Mouse (Mus musculus) frontal cortex, postnatal 36 days (tissue): ENCODE results near the gene Rgs7.

Experiments used
- DNase-seq, 2 experiments: peaks; one replicate each; pipeline ENCODE4 v3.0.0; 2022; ENCODE audit warnings: low spot score in 2 of 2

The Rgs7 gene

GRCm38 (mm10) chr1:175178733-175179132 is 313.6 kb downstream of the Rgs7 start:
- DNase-seq: no peak

DNA sequence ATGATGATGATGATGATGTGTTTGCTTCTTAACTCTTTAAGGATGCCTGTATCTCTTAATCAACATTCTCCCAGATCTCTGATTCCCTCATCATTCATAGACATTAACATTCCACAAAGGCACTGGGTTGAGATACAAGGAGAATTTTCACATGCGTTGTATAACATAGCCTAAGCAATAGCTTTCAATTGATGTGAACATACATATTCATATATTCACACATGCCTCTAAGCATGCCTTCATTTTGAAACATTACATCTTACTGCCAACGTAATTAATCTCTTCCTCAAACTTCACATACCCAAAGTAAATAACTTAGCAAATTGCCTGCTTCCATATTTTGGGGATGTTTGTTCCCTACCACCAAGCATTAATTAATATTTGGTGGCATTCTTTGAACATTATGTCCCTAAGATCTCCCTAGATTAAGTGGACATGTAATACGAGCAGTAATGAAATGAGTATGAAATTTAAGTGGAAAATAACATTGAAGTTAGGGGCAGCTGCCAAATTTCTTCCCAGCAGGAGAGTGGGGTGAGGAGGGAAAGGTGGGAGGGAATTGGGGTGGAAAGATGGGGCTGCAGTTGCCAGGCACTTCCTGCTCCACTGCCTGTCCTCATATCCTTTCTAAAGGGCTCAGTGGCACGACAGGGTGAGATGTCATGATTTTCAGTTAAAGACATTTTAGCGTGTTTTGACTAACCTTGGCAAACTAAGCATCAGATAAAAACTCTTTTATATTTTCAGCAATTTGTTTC is 317.2 kb downstream of the Rgs7 start:
- no peak for DNase-seq

DNA sequence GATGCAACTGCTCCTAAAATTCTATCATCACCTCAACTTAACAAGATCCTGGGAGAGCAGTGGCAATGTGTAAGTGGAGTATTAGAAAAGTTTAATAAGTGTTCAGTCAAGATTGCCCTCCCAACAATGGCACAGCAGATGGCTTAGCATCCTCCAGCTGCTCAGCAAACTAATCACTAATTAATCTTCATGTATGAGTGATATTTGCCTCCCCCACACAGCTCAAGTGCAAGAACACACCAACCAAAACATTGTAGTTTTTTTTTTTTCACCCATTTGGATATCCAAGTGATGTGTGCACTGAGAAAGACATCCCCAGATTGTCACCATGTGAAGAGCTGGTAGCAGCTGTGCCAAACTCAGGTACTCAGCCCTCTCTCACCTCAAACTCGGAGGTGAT is 336.8 kb downstream of the Rgs7 start:
- DNase-seq: no peak

DNA sequence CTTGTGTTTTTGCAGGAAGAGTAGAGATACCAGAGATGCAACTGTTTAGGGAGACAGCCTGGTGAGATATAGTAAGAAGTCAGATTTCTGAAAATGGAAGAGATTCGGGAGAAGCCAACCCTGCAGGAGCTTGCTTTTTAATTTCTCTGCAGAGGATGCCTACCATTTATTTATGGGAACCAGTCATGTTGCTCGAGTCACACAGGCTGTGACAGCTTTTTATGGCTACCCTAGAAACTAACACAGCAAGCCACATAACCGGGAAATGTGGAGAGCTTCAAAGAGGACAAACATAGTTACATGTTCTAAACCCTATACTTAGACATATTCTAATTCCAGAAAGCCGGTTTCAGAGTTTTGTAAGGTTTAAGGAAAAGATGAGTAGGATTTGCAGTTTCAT is 349.2 kb downstream of the Rgs7 start:
- peak; percentile 22 to 63 for DNase-seq

- DNase-seq: peak in 1 of 2 experiments; percentile 73
Observed at GRCm38 (mm10) chr1:175128525-175128924, 363.8 kb downstream of the Rgs7 start.

- no peak for DNase-seq
Observed at GRCm38 (mm10) chr1:175124416-175124815, 367.9 kb downstream of the Rgs7 start.

- no peak for DNase-seq
Observed at GRCm38 (mm10) chr1:175118904-175119555, 373.3 kb downstream of the Rgs7 start.

DNA sequence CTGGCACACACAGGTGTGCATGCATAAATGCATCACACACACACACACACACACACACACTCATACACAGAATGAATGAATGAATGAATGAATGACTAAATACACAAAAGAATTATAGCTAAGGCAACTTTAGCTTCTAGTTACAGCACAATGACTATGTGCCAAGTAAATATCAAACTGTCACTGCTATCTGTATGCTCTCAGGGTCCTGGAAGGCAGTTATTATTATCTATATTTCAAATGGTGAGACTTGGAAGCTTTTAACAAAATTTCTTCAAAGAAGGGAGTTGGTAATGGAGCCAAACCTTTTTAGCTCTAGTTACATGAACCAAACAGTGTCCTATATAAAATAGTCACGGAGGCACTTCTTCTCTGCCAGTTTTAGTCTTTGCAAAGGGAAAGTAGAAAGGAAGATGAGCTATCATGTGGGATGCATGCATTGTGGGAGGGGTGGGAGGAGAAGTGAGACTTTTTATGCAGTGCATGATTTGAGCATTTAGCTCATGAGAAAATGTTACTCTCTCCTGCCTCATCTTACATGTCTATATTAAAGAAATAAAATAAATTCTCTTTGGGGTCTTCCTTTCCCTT is 383.9 kb downstream of the Rgs7 start:
- peak in 1 of 2 experiments; percentile 59 for DNase-seq

DNA sequence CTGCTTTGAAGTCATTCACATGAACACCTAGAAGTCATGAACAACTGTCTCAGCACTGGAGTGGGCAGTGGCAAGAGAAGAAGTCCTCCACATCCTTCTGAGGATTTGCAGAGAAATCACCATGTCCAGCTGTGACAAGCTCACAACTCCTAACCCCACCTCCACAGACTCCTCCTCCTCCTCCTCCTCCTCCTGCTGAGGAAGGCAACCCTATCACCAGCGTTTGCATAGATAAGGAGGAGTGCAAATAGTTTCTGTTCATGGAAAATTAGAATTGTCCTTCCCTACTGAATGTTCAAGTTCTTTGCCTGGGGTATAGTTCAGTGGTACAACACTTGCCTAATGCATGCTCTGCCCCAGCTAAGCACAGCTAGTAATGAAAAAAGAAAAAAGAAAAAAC is 386.0 kb downstream of the Rgs7 start:
- no peak for DNase-seq

DNA sequence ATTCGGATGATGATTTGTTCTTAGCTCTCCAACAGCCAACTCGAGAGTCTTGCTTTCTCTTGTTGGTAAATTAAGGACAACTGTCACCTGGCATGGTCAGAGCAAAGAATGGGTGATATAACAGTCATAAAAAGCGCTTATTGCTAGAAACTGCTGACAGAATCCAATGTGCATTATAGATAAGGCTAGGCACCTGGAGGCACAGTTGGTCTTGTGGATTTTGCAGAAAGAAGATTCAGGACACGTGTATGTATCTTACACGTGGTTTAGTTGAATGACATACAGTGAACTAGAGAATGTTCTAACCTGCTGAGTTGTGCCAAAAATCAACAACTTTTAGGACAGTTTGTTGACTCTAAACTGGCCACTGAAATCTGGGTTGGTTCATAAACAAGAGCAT is 386.9 kb downstream of the Rgs7 start:
- no peak for DNase-seq

GRCm38 (mm10) chr1:175097014-175097413 is 395.3 kb downstream of the Rgs7 start:
- DNase-seq: no peak

GRCm38 (mm10) chr1:175082104-175082503 is 410.2 kb downstream of the Rgs7 start:
- no peak for DNase-seq

GRCm38 (mm10) chr1:175079819-175080608 is 412.3 kb downstream of the Rgs7 start:
- DNase-seq: no peak

GRCm38 (mm10) chr1:175073500-175074232 is 418.6 kb downstream of the Rgs7 start:
- DNase-seq: no peak

- DNase-seq: peak; percentile 21 to 42
Observed at GRCm38 (mm10) chr1:175069758-175070290, 422.5 kb downstream of the Rgs7 start.

GRCm38 (mm10) chr1:175049121-175049520 is 443.2 kb downstream of the Rgs7 start:
- DNase-seq: no peak

DNA sequence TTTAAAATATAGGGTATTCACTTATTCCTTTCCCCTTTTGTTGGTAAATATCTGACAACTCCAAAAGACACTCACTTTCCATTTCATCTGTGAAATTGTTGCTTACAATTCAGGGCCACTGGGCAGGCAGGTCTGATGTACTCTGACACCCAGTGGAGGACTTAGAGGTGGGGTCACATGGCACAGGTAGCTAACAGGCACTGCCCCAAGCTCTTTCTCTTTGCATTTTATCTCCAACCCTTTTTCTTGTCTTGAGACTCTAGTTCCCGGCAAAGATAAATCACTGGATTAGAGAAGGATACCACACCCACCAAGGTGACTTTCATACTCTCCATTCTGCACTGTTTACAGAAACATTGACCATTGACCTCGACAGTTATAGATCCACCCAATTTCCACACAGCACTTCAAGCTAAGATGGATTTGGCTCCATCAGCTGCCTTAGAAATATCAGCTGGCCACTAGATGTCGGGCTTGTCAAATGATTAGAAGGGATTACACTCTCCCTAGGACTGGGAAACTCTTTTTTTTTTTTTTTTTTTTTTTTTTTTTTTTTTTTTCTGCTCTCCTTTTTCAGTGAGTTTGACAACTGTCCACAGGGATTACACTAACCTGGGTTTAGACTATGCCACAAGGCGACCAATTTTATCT is 451.0 kb downstream of the Rgs7 start:
- DNase-seq: peak; percentile 38 to 79

GRCm38 (mm10) chr1:175040038-175040437 is 452.3 kb downstream of the Rgs7 start:
- no peak for DNase-seq

- no peak for DNase-seq
Observed at GRCm38 (mm10) chr1:175039567-175039966, 452.7 kb downstream of the Rgs7 start.

DNA sequence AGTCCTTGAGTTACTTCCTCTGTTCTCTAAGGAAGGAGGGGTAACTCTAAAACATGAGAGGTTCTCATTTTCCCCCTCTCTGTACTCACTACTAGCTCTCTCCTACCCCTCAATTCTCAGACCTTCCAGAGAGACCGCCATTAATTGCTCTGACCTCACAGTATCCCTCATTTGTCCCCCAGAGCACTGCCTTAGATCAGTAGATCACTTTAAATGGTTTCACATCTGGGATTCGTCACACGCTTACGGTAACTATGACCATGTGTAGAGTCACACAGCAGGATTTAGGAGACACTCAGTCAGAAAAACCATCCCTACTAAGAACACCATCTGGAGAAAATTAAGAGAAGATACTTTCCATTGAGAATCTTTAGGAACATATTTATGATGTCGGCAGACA is 456.8 kb downstream of the Rgs7 start:
- DNase-seq: no peak

GRCm38 (mm10) chr1:175032015-175032414 is 460.3 kb downstream of the Rgs7 start:
- DNase-seq: no peak
